Mouse (Mus musculus): ENCODE data around the gene Tasp1. TPM values are rescaled to one million over a fixed set of nuclear protein-coding genes. Genes with fewer than 3 reads are reported as not detected.

Gene Tasp1
- polyA plus RNA-seq, 1 experiment from 2014 or later = 26.2 TPM

GRCm38 (mm10) chr2:139821589-139822378 lies 244.8 kb downstream of the Tasp1 start:
- Histone ChIP-seq H3K9ac (replicated peaks; ENCODE audit: low read depth, low read length) (no peak overlapping the region), H3K9me3 (ENCODE audit: control insufficient read depth, low read length) (no peaks in the 10 kb centered on the region), H3K27me3 (replicated peaks; ENCODE audit: control insufficient read depth, insufficient read depth, low read length) (no peaks in the 10 kb centered on the region), H3K36me3 (ENCODE audit: control insufficient read depth, insufficient read depth) (no peaks in the 10 kb centered on the region), H3K4me3 (replicated peaks; ENCODE audit: low read length) (no peak overlapping the region), H3K4me2 (ENCODE audit: low read length) (no peak overlapping the region), H3K4me1 (replicated peaks; ENCODE audit: control insufficient read depth, insufficient read depth, low read length) (no peaks in the 10 kb centered on the region), H3K27ac (ENCODE audit: low read length) (no peak overlapping the region)
- WGBS = 92% methylated on average over 8 of the region's 8 CpGs
- ATAC-seq = no peak

- H3K4me3 ChIP-seq (replicated peaks; ENCODE audit: low read length) = no peak overlapping the region
- no peak overlapping the region for H3K9ac ChIP-seq (replicated peaks; ENCODE audit: low read depth, low read length)
- no peak overlapping the region for H3K4me2 ChIP-seq (ENCODE audit: low read length)
- WGBS = 88% methylated on average over 3 of the region's 3 CpGs
- H3K36me3 ChIP-seq (ENCODE audit: control insufficient read depth, insufficient read depth) = no peaks in the 10 kb centered on the region
- no peaks in the 10 kb centered on the region for H3K4me1 ChIP-seq (replicated peaks; ENCODE audit: control insufficient read depth, insufficient read depth, low read length)
- no peak overlapping the region for H3K27ac ChIP-seq (ENCODE audit: low read length)
- H3K27me3 ChIP-seq (replicated peaks; ENCODE audit: control insufficient read depth, insufficient read depth, low read length) = no peaks in the 10 kb centered on the region
- no peaks in the 10 kb centered on the region for H3K9me3 ChIP-seq (ENCODE audit: control insufficient read depth, low read length)
- ATAC-seq = no peak
Observed at GRCm38 (mm10) chr2:139817275-139817674, 249.3 kb downstream of the Tasp1 start.

- ATAC-seq = no peak
- H3K9me3 ChIP-seq (ENCODE audit: control insufficient read depth, low read length) = no peaks in the 10 kb centered on the region
- WGBS = 66% methylated on average over 6 of the region's 6 CpGs
Observed at GRCm38 (mm10) chr2:139807887-139808286, 258.7 kb downstream of the Tasp1 start.

GRCm38 (mm10) chr2:139804041-139804440 lies 262.6 kb downstream of the Tasp1 start:
- Histone ChIP-seq H3K27me3 (replicated peaks; ENCODE audit: control insufficient read depth, insufficient read depth, low read length) (no peaks in the 10 kb centered on the region), H3K9me3 (ENCODE audit: control insufficient read depth, low read length) (no peaks in the 10 kb centered on the region), H3K27ac (ENCODE audit: low read length) (no peak overlapping the region), H3K36me3 (ENCODE audit: control insufficient read depth, insufficient read depth) (no peaks in the 10 kb centered on the region), H3K4me2 (ENCODE audit: low read length) (no peak overlapping the region), H3K9ac (replicated peaks; ENCODE audit: low read depth, low read length) (no peak overlapping the region), H3K4me1 (replicated peaks; ENCODE audit: control insufficient read depth, insufficient read depth, low read length) (no peaks in the 10 kb centered on the region), H3K4me3 (replicated peaks; ENCODE audit: low read length) (no peak overlapping the region)
- 78% methylated on average over 7 of the region's 7 CpGs for WGBS
- ATAC-seq = no peak

More at GRCm38 (mm10) chr2:139807887-139808286, 258.7 kb downstream of the Tasp1 start:
- Histone ChIP-seq H3K36me3 (ENCODE audit: control insufficient read depth, insufficient read depth) (no peaks in the 10 kb centered on the region), H3K9ac (replicated peaks; ENCODE audit: low read depth, low read length) (no peak overlapping the region), H3K4me1 (replicated peaks; ENCODE audit: control insufficient read depth, insufficient read depth, low read length) (no peaks in the 10 kb centered on the region), H3K4me2 (ENCODE audit: low read length) (no peak overlapping the region), H3K27ac (ENCODE audit: low read length) (no peak overlapping the region), H3K27me3 (replicated peaks; ENCODE audit: control insufficient read depth, insufficient read depth, low read length) (no peaks in the 10 kb centered on the region), H3K4me3 (replicated peaks; ENCODE audit: low read length) (no peak overlapping the region)

- Histone ChIP-seq H3K36me3 (ENCODE audit: control insufficient read depth, insufficient read depth) (no peaks in the 10 kb centered on the region), H3K9me3 (ENCODE audit: control insufficient read depth, low read length) (no peaks in the 10 kb centered on the region), H3K27ac (ENCODE audit: low read length) (no peak overlapping the region), H3K27me3 (replicated peaks; ENCODE audit: control insufficient read depth, insufficient read depth, low read length) (no peaks in the 10 kb centered on the region), H3K9ac (replicated peaks; ENCODE audit: low read depth, low read length) (no peak overlapping the region), H3K4me1 (replicated peaks; ENCODE audit: control insufficient read depth, insufficient read depth, low read length) (no peaks in the 10 kb centered on the region), H3K4me2 (ENCODE audit: low read length) (no peak overlapping the region), H3K4me3 (replicated peaks; ENCODE audit: low read length) (no peak overlapping the region)
- ATAC-seq = no peak
- 82% methylated on average over 9 of the region's 9 CpGs for WGBS
Observed at GRCm38 (mm10) chr2:139792345-139793120, 274.1 kb downstream of the Tasp1 start.

DNA sequence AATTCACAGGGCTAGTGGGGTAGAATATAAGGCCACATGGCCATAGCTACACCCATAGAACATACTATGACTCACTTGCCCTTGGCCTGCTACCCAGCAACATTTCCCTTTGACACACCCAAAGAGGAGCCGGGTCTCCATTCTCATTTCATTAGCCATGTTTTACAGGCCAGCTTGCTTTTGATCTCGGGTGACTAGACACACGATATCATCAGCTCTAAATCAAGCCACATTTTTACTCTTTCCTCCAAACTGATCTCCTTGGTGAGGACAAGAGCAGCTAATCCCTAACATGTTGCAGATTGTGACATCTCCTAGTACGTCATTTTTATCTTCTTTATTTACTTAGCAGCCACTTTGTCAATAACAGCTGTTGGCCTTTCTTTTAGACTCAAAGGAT lies 277.9 kb downstream of the Tasp1 start:
- no peaks in the 10 kb centered on the region for H3K36me3 ChIP-seq (ENCODE audit: control insufficient read depth, insufficient read depth)
- no peak overlapping the region for H3K4me2 ChIP-seq (ENCODE audit: low read length)
- no peak overlapping the region for H3K9ac ChIP-seq (replicated peaks; ENCODE audit: low read depth, low read length)
- H3K27ac ChIP-seq (ENCODE audit: low read length) = no peak overlapping the region
- H3K9me3 ChIP-seq (ENCODE audit: control insufficient read depth, low read length) = no peaks in the 10 kb centered on the region
- no peaks in the 10 kb centered on the region for H3K27me3 ChIP-seq (replicated peaks; ENCODE audit: control insufficient read depth, insufficient read depth, low read length)
- no peak overlapping the region for H3K4me3 ChIP-seq (replicated peaks; ENCODE audit: low read length)
- H3K4me1 ChIP-seq (replicated peaks; ENCODE audit: control insufficient read depth, insufficient read depth, low read length) = no peaks in the 10 kb centered on the region
- ATAC-seq = no peak
- WGBS = 87% methylated on average over 4 of the region's 4 CpGs

DNA sequence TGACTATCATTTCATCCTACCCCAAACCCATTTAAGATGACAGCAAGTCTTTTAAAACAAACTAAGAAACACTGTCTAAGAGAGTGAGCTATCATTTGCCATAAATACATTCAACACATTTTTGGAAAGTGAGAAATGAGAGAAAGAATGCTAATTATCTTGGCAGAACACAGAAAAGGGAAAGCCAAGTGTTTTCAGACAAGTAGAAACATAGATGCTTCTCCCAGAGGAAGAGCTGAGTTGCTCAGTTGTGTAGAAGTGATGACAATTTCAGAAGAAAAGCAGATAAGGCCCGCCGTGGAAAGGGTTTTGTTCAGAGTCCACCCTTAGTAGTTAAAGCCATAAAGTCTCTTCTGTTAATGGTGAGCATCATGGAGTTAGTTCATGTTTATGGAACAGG lies 281.7 kb downstream of the Tasp1 start:
- no peak for ATAC-seq
- H3K4me1 ChIP-seq (replicated peaks; ENCODE audit: control insufficient read depth, insufficient read depth, low read length) = no peaks in the 10 kb centered on the region
- no peak overlapping the region for H3K4me2 ChIP-seq (ENCODE audit: low read length)
- H3K27ac ChIP-seq (ENCODE audit: low read length) = no peak overlapping the region
- H3K9me3 ChIP-seq (ENCODE audit: control insufficient read depth, low read length) = no peaks in the 10 kb centered on the region
- WGBS = 66% methylated on average over 2 of the region's 2 CpGs
- H3K27me3 ChIP-seq (replicated peaks; ENCODE audit: control insufficient read depth, insufficient read depth, low read length) = no peaks in the 10 kb centered on the region
- no peak overlapping the region for H3K4me3 ChIP-seq (replicated peaks; ENCODE audit: low read length)
- no peak overlapping the region for H3K9ac ChIP-seq (replicated peaks; ENCODE audit: low read depth, low read length)
- no peaks in the 10 kb centered on the region for H3K36me3 ChIP-seq (ENCODE audit: control insufficient read depth, insufficient read depth)

DNA sequence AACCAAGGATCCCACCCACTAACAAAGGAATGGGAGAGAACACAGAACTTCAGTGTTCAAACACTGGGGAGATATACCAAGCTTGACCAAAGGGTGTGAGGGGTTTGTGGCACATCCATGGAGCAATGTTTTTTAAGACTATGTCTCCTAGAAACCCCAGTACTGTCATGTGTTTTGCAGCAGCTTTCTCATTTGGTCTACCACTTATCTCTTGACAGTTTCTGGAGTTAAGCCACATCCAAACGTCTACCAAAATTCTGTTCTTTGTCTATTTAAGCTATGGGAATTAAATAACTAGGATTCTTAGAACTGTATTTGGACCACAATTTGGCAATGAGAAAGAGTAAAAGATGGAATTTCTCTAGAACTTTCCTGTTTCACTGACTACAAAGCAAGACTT lies 282.1 kb downstream of the Tasp1 start:
- H3K9ac ChIP-seq (replicated peaks; ENCODE audit: low read depth, low read length) = no peak overlapping the region
- no peaks in the 10 kb centered on the region for H3K9me3 ChIP-seq (ENCODE audit: control insufficient read depth, low read length)
- no peak overlapping the region for H3K4me3 ChIP-seq (replicated peaks; ENCODE audit: low read length)
- 58% methylated on average over 1 of the region's 1 CpGs for WGBS
- ATAC-seq = no peak
- no peaks in the 10 kb centered on the region for H3K4me1 ChIP-seq (replicated peaks; ENCODE audit: control insufficient read depth, insufficient read depth, low read length)
- H3K4me2 ChIP-seq (ENCODE audit: low read length) = no peak overlapping the region
- no peaks in the 10 kb centered on the region for H3K27me3 ChIP-seq (replicated peaks; ENCODE audit: control insufficient read depth, insufficient read depth, low read length)
- H3K36me3 ChIP-seq (ENCODE audit: control insufficient read depth, insufficient read depth) = no peaks in the 10 kb centered on the region
- H3K27ac ChIP-seq (ENCODE audit: low read length) = no peak overlapping the region
